Mouse (Mus musculus): Measurements from ENCODE around the gene Sstr5. TPM values are rescaled to one million over a fixed set of nuclear protein-coding genes. Genes with fewer than 3 reads are reported as not detected.

Gene Sstr5
- total and polyA plus RNA-seq, 3 experiments, result 0.16 TPM; not detected in 2

- DNase-seq (ENCODE audit: low spot score) (no peak), ATAC-seq (ENCODE audit: extremely low read depth, insufficient number of reproducible peaks, low FRiP score, poor library complexity, severe bottlenecking) (no peak)
- Histone ChIP-seq H3K4me3 (ENCODE audit: low read depth, low read length) (no peak overlapping the region), H3K27me3 (ENCODE audit: insufficient read depth, low read length) (peaks cover 36% of the 10 kb centered on the region), H3K4me1 (ENCODE audit: insufficient read depth, low read depth, low read length) (peaks cover 9% of the 10 kb centered on the region; the same call in 1 of the 2 replicates), H3K36me3 (replicated peaks) (no peaks in the 10 kb centered on the region), H3K9me3 (replicated peaks) (no peaks in the 10 kb centered on the region)
- TF ChIP-seq GATA2 (IDR thresholded peaks at IDR 0.05; ENCODE audit: borderline replicate concordance, low read depth, low read length) (no peak), TAL1 (conservative IDR thresholded peaks at IDR 0.05; ENCODE audit: low read depth, low read length) (no peak), GATA1 (IDR thresholded peaks at IDR 0.05; ENCODE audit: borderline replicate concordance, low read length) (no peak), CTCF (IDR thresholded peaks at IDR 0.05; ENCODE audit: low read depth, low read length) (no peak)
These were observed 28.8 kb downstream of the Sstr5 start for GRCm38 (mm10) chr17:25468301-25468700.

- TF ChIP-seq GATA2 (IDR thresholded peaks at IDR 0.05; ENCODE audit: borderline replicate concordance, low read depth, low read length) (no peak), POLR2AphosphoS5 (IDR thresholded peaks at IDR 0.05; ENCODE audit: insufficient replicate concordance, low read depth, low read length) (no peak), CTCF (IDR thresholded peaks at IDR 0.05; ENCODE audit: low read depth, low read length) (no peak), GATA1 (IDR thresholded peaks at IDR 0.05; ENCODE audit: borderline replicate concordance, low read length) (no peak), TAL1 (conservative IDR thresholded peaks at IDR 0.05; ENCODE audit: low read depth, low read length) (no peak)
- H3K9me3 ChIP-seq (replicated peaks), result no peaks in the 10 kb centered on the region
- no peak for ATAC-seq (ENCODE audit: extremely low read depth, insufficient number of reproducible peaks, low FRiP score, poor library complexity, severe bottlenecking)
- no peak overlapping the region for H3K4me3 ChIP-seq (ENCODE audit: low read depth, low read length)
- peaks cover 13% of the 10 kb centered on the region for H3K4me1 ChIP-seq (ENCODE audit: insufficient read depth, low read depth, low read length)
- no peak for DNase-seq (ENCODE audit: low spot score)
- peaks cover 34% of the 10 kb centered on the region for H3K27me3 ChIP-seq (ENCODE audit: insufficient read depth, low read length)
- no peaks in the 10 kb centered on the region for H3K36me3 ChIP-seq (replicated peaks)
These were observed 29.3 kb downstream of the Sstr5 start for GRCm38 (mm10) chr17:25467781-25468180.

- no peak for ATAC-seq (ENCODE audit: extremely low read depth, insufficient number of reproducible peaks, low FRiP score, poor library complexity, severe bottlenecking)
- no peak for DNase-seq (ENCODE audit: low spot score)
- Histone ChIP-seq H3K36me3 (replicated peaks) (no peaks in the 10 kb centered on the region), H3K27me3 (ENCODE audit: insufficient read depth, low read length) (peaks cover 40% of the 10 kb centered on the region), H3K4me1 (ENCODE audit: insufficient read depth, low read depth, low read length) (peaks cover 23% of the 10 kb centered on the region), H3K9me3 (replicated peaks) (no peaks in the 10 kb centered on the region), H3K4me3 (ENCODE audit: low read depth, low read length) (no peak overlapping the region)
- TF ChIP-seq GATA1 (IDR thresholded peaks at IDR 0.05; ENCODE audit: borderline replicate concordance, low read length), result no peak
- TF ChIP-seq POLR2AphosphoS5 (IDR thresholded peaks at IDR 0.05; ENCODE audit: insufficient replicate concordance, low read depth, low read length), result no peak
- TF ChIP-seq TAL1 (conservative IDR thresholded peaks at IDR 0.05; ENCODE audit: low read depth, low read length), result no peak
- no peak for TF ChIP-seq GATA2 (IDR thresholded peaks at IDR 0.05; ENCODE audit: borderline replicate concordance, low read depth, low read length)
- TF ChIP-seq CTCF (IDR thresholded peaks at IDR 0.05; ENCODE audit: low read depth, low read length), result no peak
These were observed 30.8 kb downstream of the Sstr5 start for GRCm38 (mm10) chr17:25466257-25466656.

DNA sequence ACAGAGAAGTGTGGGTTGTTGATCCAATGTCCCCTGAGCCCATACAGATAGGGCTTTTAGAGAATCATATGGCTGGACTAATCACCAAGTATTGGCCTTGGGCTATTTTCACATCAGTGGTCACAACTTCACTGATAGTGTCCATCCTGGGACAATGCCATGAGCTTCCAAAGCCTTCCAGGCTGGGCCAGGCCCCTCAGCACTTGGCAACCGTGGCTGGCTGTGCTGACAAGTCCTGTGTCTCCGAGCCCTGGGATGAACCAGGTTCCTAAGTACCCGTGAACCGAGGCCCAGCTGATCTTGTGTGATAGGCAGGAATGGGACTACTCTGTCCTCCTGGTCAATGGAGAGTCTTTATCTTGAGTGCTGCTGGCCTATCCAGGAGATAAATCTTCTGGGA, 33.0 kb downstream of the Sstr5 start:
- no peak for ATAC-seq (ENCODE audit: extremely low read depth, insufficient number of reproducible peaks, low FRiP score, poor library complexity, severe bottlenecking)
- TF ChIP-seq GATA2 (IDR thresholded peaks at IDR 0.05; ENCODE audit: borderline replicate concordance, low read depth, low read length) (no peak), POLR2AphosphoS5 (IDR thresholded peaks at IDR 0.05; ENCODE audit: insufficient replicate concordance, low read depth, low read length) (no peak), CTCF (IDR thresholded peaks at IDR 0.05; ENCODE audit: low read depth, low read length) (no peak), TAL1 (conservative IDR thresholded peaks at IDR 0.05; ENCODE audit: low read depth, low read length) (no peak), GATA1 (IDR thresholded peaks at IDR 0.05; ENCODE audit: borderline replicate concordance, low read length) (no peak)
- H3K27me3 ChIP-seq (ENCODE audit: insufficient read depth, low read length), result peaks cover 40% of the 10 kb centered on the region

GRCm38 (mm10) chr17:25463326-25463945, 33.7 kb downstream of the Sstr5 start:
- H3K9me3 ChIP-seq (replicated peaks), result no peaks in the 10 kb centered on the region
- H3K4me3 ChIP-seq (ENCODE audit: low read depth, low read length), result no peak overlapping the region
- ATAC-seq (ENCODE audit: extremely low read depth, insufficient number of reproducible peaks, low FRiP score, poor library complexity, severe bottlenecking), result no peak
- DNase-seq (ENCODE audit: low spot score), result no peak
- peaks cover 23% of the 10 kb centered on the region for H3K4me1 ChIP-seq (ENCODE audit: insufficient read depth, low read depth, low read length)
- H3K27me3 ChIP-seq (ENCODE audit: insufficient read depth, low read length), result peaks cover 35% of the 10 kb centered on the region
- no peaks in the 10 kb centered on the region for H3K36me3 ChIP-seq (replicated peaks)
- no peak for TF ChIP-seq CTCF (IDR thresholded peaks at IDR 0.05; ENCODE audit: low read depth, low read length)
- TF ChIP-seq GATA2 (IDR thresholded peaks at IDR 0.05; ENCODE audit: borderline replicate concordance, low read depth, low read length), result no peak
- TF ChIP-seq POLR2AphosphoS5 (IDR thresholded peaks at IDR 0.05; ENCODE audit: insufficient replicate concordance, low read depth, low read length), result no peak
- no peak for TF ChIP-seq GATA1 (IDR thresholded peaks at IDR 0.05; ENCODE audit: borderline replicate concordance, low read length)
- no peak for TF ChIP-seq TAL1 (conservative IDR thresholded peaks at IDR 0.05; ENCODE audit: low read depth, low read length)

More for the DNA sequence above, 33.0 kb downstream of the Sstr5 start:
- H3K36me3 ChIP-seq (replicated peaks), result no peaks in the 10 kb centered on the region
- no peak for DNase-seq (ENCODE audit: low spot score)
- peaks cover 23% of the 10 kb centered on the region for H3K4me1 ChIP-seq (ENCODE audit: insufficient read depth, low read depth, low read length)
- no peak overlapping the region for H3K4me3 ChIP-seq (ENCODE audit: low read depth, low read length)
- no peaks in the 10 kb centered on the region for H3K9me3 ChIP-seq (replicated peaks)

DNA sequence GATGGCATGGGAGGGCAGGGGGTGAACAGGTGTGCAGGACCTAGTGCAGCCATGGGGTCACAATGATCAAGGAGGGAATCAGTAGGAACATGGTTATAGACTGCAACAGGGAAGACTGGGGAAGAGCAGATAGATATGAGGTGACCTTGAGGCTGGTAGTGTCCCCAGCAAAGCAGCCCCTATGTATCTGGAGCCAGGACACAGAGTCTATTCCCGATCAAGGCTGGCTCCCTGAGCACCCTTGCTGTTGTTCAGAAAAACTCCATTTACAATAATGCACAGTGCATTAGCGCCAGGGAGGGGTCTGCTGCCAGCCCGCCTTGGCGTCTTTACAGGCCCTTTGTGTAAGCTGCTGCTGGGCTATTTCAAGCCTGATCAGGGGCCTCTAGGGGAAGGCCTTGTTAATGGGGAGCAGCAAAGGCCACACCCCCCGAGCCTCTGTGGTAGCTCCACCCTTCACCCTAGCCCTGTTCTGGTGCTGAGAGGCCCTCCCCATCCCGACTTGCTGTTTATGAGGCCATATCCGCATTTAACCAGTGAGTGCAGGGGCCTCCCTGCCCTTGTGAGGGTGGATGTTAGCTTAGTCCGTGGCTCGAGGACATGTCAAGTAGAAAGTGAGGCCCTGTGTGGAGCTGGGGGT, 34.7 kb downstream of the Sstr5 start:
- peaks cover 32% of the 10 kb centered on the region for H3K27me3 ChIP-seq (ENCODE audit: insufficient read depth, low read length)
- no peak for ATAC-seq (ENCODE audit: extremely low read depth, insufficient number of reproducible peaks, low FRiP score, poor library complexity, severe bottlenecking)

More for the DNA sequence above, 34.7 kb downstream of the Sstr5 start:
- DNase-seq (ENCODE audit: low spot score), result no peak
- H3K36me3 ChIP-seq (replicated peaks), result no peaks in the 10 kb centered on the region
- peaks cover 23% of the 10 kb centered on the region for H3K4me1 ChIP-seq (ENCODE audit: insufficient read depth, low read depth, low read length)
- no peaks in the 10 kb centered on the region for H3K9me3 ChIP-seq (replicated peaks)
- no peak for TF ChIP-seq POLR2AphosphoS5 (IDR thresholded peaks at IDR 0.05; ENCODE audit: insufficient replicate concordance, low read depth, low read length)
- no peak for TF ChIP-seq CTCF (IDR thresholded peaks at IDR 0.05; ENCODE audit: low read depth, low read length)
- no peak for TF ChIP-seq GATA2 (IDR thresholded peaks at IDR 0.05; ENCODE audit: borderline replicate concordance, low read depth, low read length)
- no peak for TF ChIP-seq TAL1 (conservative IDR thresholded peaks at IDR 0.05; ENCODE audit: low read depth, low read length)
- no peak for TF ChIP-seq GATA1 (IDR thresholded peaks at IDR 0.05; ENCODE audit: borderline replicate concordance, low read length)
- no peak overlapping the region for H3K4me3 ChIP-seq (ENCODE audit: low read depth, low read length)
